19 mouse cellular contexts compared by ENCODE assay signal in the genomic region with DNA sequence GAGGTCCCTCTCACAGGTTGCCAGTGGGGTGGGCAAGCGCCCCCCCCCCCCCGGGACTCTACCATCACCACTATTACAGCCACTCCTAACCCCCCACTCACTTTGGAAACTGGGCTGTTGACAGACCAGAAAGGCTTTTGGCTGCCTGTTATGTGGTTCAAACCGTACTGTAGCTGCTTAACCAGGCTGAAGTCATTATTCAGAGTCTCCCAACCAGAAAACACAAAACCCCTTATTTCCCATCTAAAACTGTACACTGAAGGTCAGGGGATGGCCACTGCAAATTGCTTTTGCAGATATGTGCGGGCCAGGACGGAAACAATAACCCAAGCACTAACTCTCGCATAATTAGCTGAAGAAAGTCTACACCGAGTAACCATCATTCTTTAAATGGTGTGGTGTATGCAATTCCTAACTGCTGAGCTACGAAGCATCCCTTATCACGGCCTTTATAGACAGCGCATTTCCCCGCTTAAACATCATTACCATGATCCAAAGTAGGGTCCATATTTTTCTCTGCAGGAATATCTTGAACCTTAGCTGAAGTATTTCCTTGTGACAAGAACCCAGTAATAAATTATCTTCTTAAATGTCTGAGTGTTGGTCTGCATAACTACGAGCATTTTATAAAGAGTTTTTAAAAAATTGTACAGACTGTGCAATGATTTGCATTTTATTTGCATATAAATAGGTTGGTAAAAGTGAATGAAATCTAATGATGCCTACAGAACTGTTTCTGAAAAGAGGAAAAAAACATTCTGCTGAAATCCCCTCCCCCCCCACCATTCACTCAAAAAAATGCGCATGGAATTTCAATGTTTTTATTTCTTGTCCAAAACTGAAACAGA. TPM values are rescaled to one million over a fixed set of nuclear protein-coding genes. Genes with fewer than 3 reads are reported as not detected.
DNase-seq lines count a peak whose midpoint lies in the region; ATAC-seq and TF ChIP-seq lines count a peak whose summit lies in the region.
"Had no signal": no experiment of that assay in that cellular context is flagged by ENCODE, and none has a peak within 500 bp of the region (broad histone marks: within the 10 kb centered on the region; RNA-seq: fewer than 3 reads in every experiment).

No protein-coding gene starts in this region.

- ATAC-seq in kidney, embryonic 15.5 days (replicated peaks; ENCODE audit: low FRiP score) = no peak
- peak; percentile 25; the same call in 1 of the 2 replicates for ATAC-seq in neural tube, embryonic 11.5 days (ENCODE audit: insufficient read depth, low FRiP score, low TSS enrichment)
- no peak for ATAC-seq in hindbrain, embryonic 15.5 days (ENCODE audit: low FRiP score, low read depth)
- ATAC-seq in intestine, postnatal 0 days = no peak

- no peaks in the 10 kb centered on the region for H3K9me3 ChIP-seq in kidney, embryonic 15.5 days (replicated peaks)
- no peaks in the 10 kb centered on the region for H3K9me3 ChIP-seq in neural tube, embryonic 11.5 days (ENCODE audit: control insufficient read depth, low read length)
- no peaks in the 10 kb centered on the region for H3K9me3 ChIP-seq in hindbrain, embryonic 15.5 days
- no peaks in the 10 kb centered on the region for H3K9me3 ChIP-seq in intestine, postnatal 0 days (ENCODE audit: control insufficient read depth)
- H3K9me3 ChIP-seq: embryonic facial prominence, embryonic 13.5 days; heart, embryonic 13.5 days; lung, embryonic 15.5 days; megakaryocyte, embryonic 14.5 days had no signal

- TF ChIP-seq CTCF in kidney, adult 2 months (conservative IDR thresholded peaks at IDR 0.05; ENCODE audit: insufficient read depth, insufficient read length, low read depth, low read length) = no peak
- TF ChIP-seq CTCF in left cerebral cortex, adult 2 months (IDR thresholded peaks at IDR 0.05) = no peak
- TF ChIP-seq CTCF in intestine, postnatal 0 days (IDR thresholded peaks at IDR 0.05; ENCODE audit: low read depth) = no peak

- 63% methylated on average over 13 of the region's 13 CpGs for WGBS in kidney, embryonic 15.5 days
- 57% methylated on average over 13 of the region's 13 CpGs for WGBS in kidney, adult 2 months
- 43% methylated on average over 13 of the region's 13 CpGs for WGBS in neural tube, embryonic 11.5 days
- WGBS in hindbrain, embryonic 15.5 days = 37% methylated on average over 13 of the region's 13 CpGs
- 72% methylated on average over 13 of the region's 13 CpGs for WGBS in intestine, postnatal 0 days

- peaks cover 42% of the 10 kb centered on the region for H3K4me1 ChIP-seq in kidney, embryonic 15.5 days
- H3K4me1 ChIP-seq in kidney, adult 2 months (ENCODE audit: control insufficient read depth, insufficient read depth, low read length) = peaks cover 40% of the 10 kb centered on the region
- peaks cover 20% of the 10 kb centered on the region for H3K4me1 ChIP-seq in neural tube, embryonic 11.5 days (ENCODE audit: control insufficient read depth, insufficient read depth, low read length)
- H3K4me1 ChIP-seq in hindbrain, embryonic 15.5 days (replicated peaks) = peaks cover 20% of the 10 kb centered on the region
- 0 out of 2 replicates have a peak, but pooled peaks cover 2% of the 10 kb centered on the region for H3K4me1 ChIP-seq in intestine, postnatal 0 days (replicated peaks; ENCODE audit: control insufficient read depth, insufficient read depth, low read length)

- DNase-seq in kidney, adult 2 months = no peak
- DNase-seq in neural tube, embryonic 11.5 days (ENCODE audit: low spot score) = no peak
- no peak for DNase-seq in neural tube, embryonic 10.5 days (ENCODE audit: extremely low spot score, low spot score)
- DNase-seq in retina, postnatal 1 day = peak; percentile 59
- DNase-seq in left cerebral cortex, adult 2 months (ENCODE audit: extremely low spot score in 1 of 2, low spot score in 2 of 2) = no peak
- DNase-seq: adrenal gland, postnatal 10 days; cerebellum, postnatal 36 days; gastrocnemius, postnatal 36 days; kidney, postnatal 10 days; liver; right cerebral cortex, postnatal 14 days; thymus, adult 2 months had no signal

- TF ChIP-seq POLR2A in kidney, adult 2 months (IDR thresholded peaks at IDR 0.05; ENCODE audit: low read depth, low read length) = no peak

- H3K4me3 ChIP-seq in kidney, embryonic 15.5 days (replicated peaks) = no peak overlapping the region
- no peak overlapping the region for H3K4me3 ChIP-seq in kidney, adult 2 months (ENCODE audit: insufficient read depth, low read depth, low read length)
- H3K4me3 ChIP-seq in neural tube, embryonic 11.5 days (ENCODE audit: low read depth, low read length) = no peak overlapping the region
- H3K4me3 ChIP-seq in hindbrain, embryonic 15.5 days = no peak overlapping the region
- H3K4me3 ChIP-seq in left cerebral cortex, adult 2 months = no peak overlapping the region
- H3K4me3 ChIP-seq in intestine, postnatal 0 days (ENCODE audit: low read depth, low read length) = no peak overlapping the region
- H3K4me3 ChIP-seq: embryonic facial prominence, embryonic 13.5 days; heart, embryonic 13.5 days; lung, embryonic 15.5 days; megakaryocyte, embryonic 14.5 days had no signal

- intact Hi-C loops in left cerebral cortex, adult 2 months (cut with DNase I) = no loop called here

- H3K36me3 ChIP-seq in kidney, embryonic 15.5 days = peaks cover 83% of the 10 kb centered on the region
- H3K36me3 ChIP-seq in kidney, adult 2 months (ENCODE audit: control insufficient read depth, insufficient read depth, low read length) = no peaks in the 10 kb centered on the region
- H3K36me3 ChIP-seq in neural tube, embryonic 11.5 days (ENCODE audit: control insufficient read depth, insufficient read depth, low read length) = peaks cover 17% of the 10 kb centered on the region
- H3K36me3 ChIP-seq in hindbrain, embryonic 15.5 days = peaks cover 31% of the 10 kb centered on the region
- peaks cover 50% of the 10 kb centered on the region for H3K36me3 ChIP-seq in intestine, postnatal 0 days (ENCODE audit: control insufficient read depth, insufficient read depth)

- H3K4me2 ChIP-seq in kidney, embryonic 15.5 days = no peak overlapping the region
- H3K4me2 ChIP-seq in neural tube, embryonic 11.5 days (ENCODE audit: low read depth) = no peak overlapping the region
- no peak overlapping the region for H3K4me2 ChIP-seq in hindbrain, embryonic 15.5 days
- no peak overlapping the region for H3K4me2 ChIP-seq in intestine, postnatal 0 days (replicated peaks; ENCODE audit: low read depth)
- H3K4me2 ChIP-seq: embryonic facial prominence, embryonic 13.5 days; heart, embryonic 13.5 days; lung, embryonic 15.5 days had no signal

- H3K27me3 ChIP-seq in kidney, embryonic 15.5 days = no peaks in the 10 kb centered on the region
- H3K27me3 ChIP-seq in kidney, adult 2 months (replicated peaks; ENCODE audit: control insufficient read depth, insufficient read depth, low read length) = no peaks in the 10 kb centered on the region
- H3K27me3 ChIP-seq in neural tube, embryonic 11.5 days (ENCODE audit: control insufficient read depth, insufficient read depth, low read length) = no peaks in the 10 kb centered on the region
- H3K27me3 ChIP-seq in hindbrain, embryonic 15.5 days = no peaks in the 10 kb centered on the region
- no peaks in the 10 kb centered on the region for H3K27me3 ChIP-seq in intestine, postnatal 0 days (replicated peaks; ENCODE audit: control insufficient read depth, insufficient read depth, low read length)
- H3K27me3 ChIP-seq: embryonic facial prominence, embryonic 13.5 days; heart, embryonic 13.5 days; lung, embryonic 15.5 days; megakaryocyte, embryonic 14.5 days had no signal

- H3K9ac ChIP-seq in kidney, embryonic 15.5 days = no peak overlapping the region
- no peak overlapping the region for H3K9ac ChIP-seq in neural tube, embryonic 11.5 days (ENCODE audit: low read length)
- H3K9ac ChIP-seq in hindbrain, embryonic 15.5 days = no peak overlapping the region
- no peak overlapping the region for H3K9ac ChIP-seq in intestine, postnatal 0 days (ENCODE audit: low read depth, low read length)
- H3K9ac ChIP-seq: embryonic facial prominence, embryonic 13.5 days; heart, embryonic 13.5 days; lung, embryonic 15.5 days had no signal

- H3K27ac ChIP-seq in kidney, embryonic 15.5 days = 0 out of 2 replicates have a peak overlapping the region, but pooled peaks have one; percentile 29
- no peak overlapping the region for H3K27ac ChIP-seq in kidney, adult 2 months (ENCODE audit: insufficient read depth, low read depth, low read length)
- 0 out of 2 replicates have a peak overlapping the region, but pooled peaks have one; percentile 17 for H3K27ac ChIP-seq in neural tube, embryonic 11.5 days (ENCODE audit: low read depth, low read length)
- peak overlapping the region; percentile 36; the same call in 1 of the 2 replicates for H3K27ac ChIP-seq in hindbrain, embryonic 15.5 days (replicated peaks)
- H3K27ac ChIP-seq in left cerebral cortex, adult 2 months = no peak overlapping the region; the same call in 1 of the 2 replicates
- no peak overlapping the region for H3K27ac ChIP-seq in intestine, postnatal 0 days (ENCODE audit: low read depth, low read length)
- H3K27ac ChIP-seq: embryonic facial prominence, embryonic 13.5 days; heart, embryonic 13.5 days had no signal

RNA-seq across cellular contexts. Expression of gene Ptch1, which starts 29.1 kb away (rescaled TPM):
- polyA plus RNA-seq in kidney, embryonic 15.5 days (2015; fragmentation: Nextera tagmentation; extraction: Ambion mirVana) = 15.8 and 17.3 TPM in 2 replicates
- polyA plus RNA-seq in kidney, adult 2 months (2012; rRNA removed) = 17.5 and 19.6 TPM in 2 replicates
- 22.8 and 24.2 TPM in 2 replicates for polyA plus RNA-seq in neural tube, embryonic 11.5 days (2014; fragmentation: Nextera tagmentation; extraction: Ambion mirVana)
- 16.3 and 16.6 TPM in 2 replicates for polyA plus RNA-seq in hindbrain, embryonic 15.5 days (2015; fragmentation: Nextera tagmentation; extraction: Ambion mirVana)
- total RNA-seq in left cerebral cortex, adult 2 months (2021) = 10 to 100 TPM; 53.5 to 58.2 TPM
- polyA plus RNA-seq in intestine, postnatal 0 days (2015; fragmentation: Nextera tagmentation; extraction: Ambion mirVana) = 11.0 and 11.9 TPM in 2 replicates

RNA-seq across cellular contexts. Expression of gene Fancc, which starts 47.3 kb away (rescaled TPM):
- 21.8 and 22.1 TPM in 2 replicates for polyA plus RNA-seq in kidney, embryonic 15.5 days (2015; fragmentation: Nextera tagmentation; extraction: Ambion mirVana)
- 9.0 and 9.8 TPM in 2 replicates for polyA plus RNA-seq in kidney, adult 2 months (2012; rRNA removed)
- 22.2 and 26.3 TPM in 2 replicates for polyA plus RNA-seq in neural tube, embryonic 11.5 days (2014; fragmentation: Nextera tagmentation; extraction: Ambion mirVana)
- 15.5 and 17.6 TPM in 2 replicates for polyA plus RNA-seq in hindbrain, embryonic 15.5 days (2015; fragmentation: Nextera tagmentation; extraction: Ambion mirVana)
- total RNA-seq in left cerebral cortex, adult 2 months (2021) = 1 to 10 TPM; 7.8 to 8.3 TPM
- polyA plus RNA-seq in intestine, postnatal 0 days (2015; fragmentation: Nextera tagmentation; extraction: Ambion mirVana) = 5.1 and 6.5 TPM in 2 replicates

Comparison
In these comparisons a context has a peak if more than half of its experiments do, and no peak if none do; other contexts are left out.
1. H3K27ac ChIP-seq: peak in kidney, embryonic 15.5 days (single experiment), neural tube, embryonic 11.5 days (single experiment) and hindbrain, embryonic 15.5 days (single experiment); none in kidney, adult 2 months (single experiment), left cerebral cortex, adult 2 months (single experiment) and intestine, postnatal 0 days (single experiment).